Mouse (Mus musculus) liver, postnatal 0 days (tissue): ENCODE measurements around the gene Plekhb1.

ENCODE experiments used
- CTCF ChIP-seq: sonication (generic); IDR thresholded peaks from 2 replicates; pipeline ENCODE4 v1.5.1; 2016; ENCODE audit warnings: antibody characterized with exemption, low read depth
- EP300 ChIP-seq: IDR thresholded peaks from 2 replicates; pipeline ENCODE4 v1.6.1; 2016; ENCODE audit warnings: antibody characterized with exemption, low read depth, mild to moderate bottlenecking

DNA sequence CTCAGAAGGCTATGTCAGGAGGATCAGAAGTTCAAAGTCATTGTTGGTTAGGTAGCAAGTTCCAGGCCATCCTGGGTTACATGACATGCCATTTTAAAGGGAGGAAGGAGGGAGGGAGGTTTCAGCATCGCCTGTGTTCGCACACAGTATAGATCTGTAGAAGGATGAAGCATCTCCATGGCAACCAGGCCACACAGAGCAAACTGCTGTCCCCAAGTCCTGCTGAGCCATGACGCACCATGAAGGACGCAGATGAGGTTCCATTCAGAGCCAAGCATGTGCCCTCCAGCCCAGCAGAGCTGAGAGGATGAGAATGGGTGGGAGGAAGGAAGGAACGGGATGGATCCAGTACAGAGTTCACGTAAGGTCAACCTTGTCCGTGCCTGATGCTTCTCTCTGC is 11.2 kb upstream of the Plekhb1 start:
- TF ChIP-seq CTCF = no peak
- TF ChIP-seq EP300 = no peak
